Mouse (Mus musculus): ENCODE results near the gene Acp2. TPM values are rescaled to one million over a fixed set of nuclear protein-coding genes. Genes with fewer than 3 reads are reported as not detected.

Acp2 gene
- polyA plus RNA-seq, 1 experiment from 2014 or later: 26.5 TPM

DNA sequence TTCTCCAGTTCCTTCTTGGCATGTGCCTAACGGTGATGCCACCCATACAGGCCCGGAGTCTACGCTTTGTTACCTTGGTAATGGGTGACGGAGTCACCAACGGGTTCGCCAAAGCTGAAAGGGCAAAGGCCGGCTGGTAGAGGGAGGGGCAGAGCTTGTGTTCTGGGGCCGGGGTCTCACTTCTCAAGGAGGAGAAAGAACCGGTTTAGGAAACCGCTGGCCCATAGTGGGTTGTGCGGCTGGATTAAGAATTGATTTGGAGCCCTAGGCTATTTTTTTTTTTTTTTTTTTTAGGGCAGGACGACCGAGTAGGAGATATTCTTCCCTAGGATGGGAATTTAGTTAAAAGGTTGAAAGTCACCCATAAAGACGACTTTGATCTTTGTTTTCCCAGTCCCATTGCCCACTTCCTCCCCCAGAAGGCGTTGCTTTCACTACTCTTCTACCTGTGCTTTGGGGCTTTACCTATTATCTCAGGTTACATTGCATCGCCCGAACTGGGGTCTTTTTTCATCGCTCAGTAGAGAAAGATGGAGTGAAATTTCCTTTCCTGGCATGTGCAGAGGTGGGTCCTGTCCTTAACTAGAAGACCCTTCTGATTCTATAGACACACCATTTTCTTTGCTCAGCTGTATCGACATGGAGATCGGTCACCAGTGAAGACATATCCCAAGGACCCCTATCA is 429 bp downstream of the Acp2 start:
- peaks cover 24% of the 10 kb centered on the region for H3K36me3 ChIP-seq (ENCODE audit: control insufficient read depth, insufficient read depth, low read length)
- peaks cover 13% of the 10 kb centered on the region for H3K4me1 ChIP-seq (ENCODE audit: control insufficient read depth, insufficient read depth, low read length)
- H3K4me3 ChIP-seq (ENCODE audit: low read depth, low read length): peak overlapping the region; percentile 68
- H3K4me2 ChIP-seq (replicated peaks; ENCODE audit: low read depth, low read length): peak overlapping the region; percentile 72
- H3K9ac ChIP-seq (replicated peaks; ENCODE audit: low read depth, low read length): peak overlapping the region; percentile 57
- no peaks in the 10 kb centered on the region for H3K27me3 ChIP-seq (ENCODE audit: control insufficient read depth, insufficient read depth, low read length)
- H3K9me3 ChIP-seq (ENCODE audit: control insufficient read depth, low read depth, low read length): no peaks in the 10 kb centered on the region
- H3K27ac ChIP-seq (ENCODE audit: low read length): peak overlapping the region; percentile 35; the same call in 1 of the 2 replicates
- WGBS: 8% methylated on average over 20 of the region's 20 CpGs
- peak; percentile 54; the same call in 1 of the 2 replicates for ATAC-seq (ENCODE audit: insufficient number of reproducible peaks, insufficient read depth, low FRiP score, low read depth)

DNA sequence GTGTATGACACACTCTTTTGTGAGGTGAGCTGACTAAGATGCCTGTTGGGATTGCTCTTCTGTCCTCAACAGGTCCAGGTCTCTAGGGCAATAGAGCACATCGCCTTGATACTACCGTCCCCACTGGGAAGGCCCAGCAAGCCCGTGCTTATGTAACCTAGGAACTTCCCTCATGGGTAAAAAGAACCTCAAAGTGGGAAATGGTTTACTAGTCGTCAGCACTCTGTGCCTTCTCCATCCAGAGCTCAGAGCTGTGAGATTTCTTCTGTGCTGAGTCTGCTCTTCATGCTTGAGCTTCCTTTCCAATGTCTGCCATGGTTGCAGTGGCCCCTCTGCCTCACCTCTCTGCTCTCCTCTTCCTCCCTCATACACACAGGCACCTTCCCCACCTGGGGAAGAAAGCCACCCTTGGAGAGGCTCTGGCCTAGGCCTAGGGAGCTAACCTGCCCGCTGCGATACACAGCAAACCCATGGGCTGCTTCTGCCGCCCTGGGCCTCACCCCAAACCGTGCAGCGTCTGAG is 3.6 kb downstream of the Acp2 start:
- Histone ChIP-seq H3K27ac (ENCODE audit: low read length) (no peak overlapping the region), H3K36me3 (ENCODE audit: control insufficient read depth, insufficient read depth, low read length) (peaks cover 54% of the 10 kb centered on the region), H3K9ac (replicated peaks; ENCODE audit: low read depth, low read length) (no peak overlapping the region), H3K4me3 (ENCODE audit: low read depth, low read length) (no peak overlapping the region), H3K27me3 (ENCODE audit: control insufficient read depth, insufficient read depth, low read length) (no peaks in the 10 kb centered on the region), H3K9me3 (ENCODE audit: control insufficient read depth, low read depth, low read length) (no peaks in the 10 kb centered on the region), H3K4me1 (ENCODE audit: control insufficient read depth, insufficient read depth, low read length) (peaks cover 13% of the 10 kb centered on the region), H3K4me2 (replicated peaks; ENCODE audit: low read depth, low read length) (no peak overlapping the region)
- no peak for ATAC-seq (ENCODE audit: insufficient number of reproducible peaks, insufficient read depth, low FRiP score, low read depth)
- WGBS: 87% methylated on average over 9 of the region's 9 CpGs

DNA sequence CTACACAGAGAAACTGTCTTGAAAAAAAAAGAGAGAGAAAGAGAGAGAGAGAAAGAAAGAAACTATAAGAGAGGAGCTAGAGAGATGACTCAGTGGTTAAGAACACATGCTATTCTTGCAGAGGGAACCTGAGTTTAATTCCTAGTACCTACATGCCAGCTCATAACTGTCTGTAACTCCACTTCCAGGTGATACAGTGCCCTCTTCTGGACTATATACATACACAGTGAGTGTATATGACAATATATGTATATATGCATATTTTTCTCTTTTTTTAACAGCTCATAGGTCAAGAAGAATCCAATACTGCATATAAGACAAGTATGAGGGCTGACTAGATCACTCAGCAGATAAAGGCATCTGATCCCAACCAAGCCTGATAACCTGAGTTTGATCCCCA is 10.6 kb downstream of the Acp2 start:
- H3K27me3 ChIP-seq (ENCODE audit: control insufficient read depth, insufficient read depth, low read length): no peaks in the 10 kb centered on the region

DNA sequence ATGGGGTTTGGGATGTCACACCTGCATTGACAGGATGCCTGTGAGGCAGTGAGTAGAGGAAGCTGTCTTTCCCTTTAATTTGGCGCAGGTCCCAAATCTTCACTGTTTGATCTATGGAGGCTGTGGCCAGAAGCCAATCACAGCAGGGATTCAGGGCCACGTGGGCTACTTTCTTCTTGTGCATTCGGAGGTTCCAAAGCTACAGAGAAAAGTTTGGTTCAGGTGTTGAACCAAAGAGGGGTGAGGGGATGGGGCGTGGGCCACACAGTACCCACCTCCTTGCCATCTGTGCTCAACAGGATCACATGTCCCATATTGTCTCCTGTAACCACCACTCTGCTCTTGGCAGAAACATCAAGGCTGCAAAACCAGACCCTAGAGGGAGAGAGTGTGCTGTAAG is 14.3 kb downstream of the Acp2 start:
- ATAC-seq (ENCODE audit: insufficient number of reproducible peaks, insufficient read depth, low FRiP score, low read depth): no peak

More for the DNA sequence above, 10.6 kb downstream of the Acp2 start:
- Histone ChIP-seq H3K4me1 (ENCODE audit: control insufficient read depth, insufficient read depth, low read length) (no peaks in the 10 kb centered on the region), H3K4me3 (ENCODE audit: low read depth, low read length) (no peak overlapping the region), H3K4me2 (replicated peaks; ENCODE audit: low read depth, low read length) (no peak overlapping the region), H3K9ac (replicated peaks; ENCODE audit: low read depth, low read length) (no peak overlapping the region), H3K36me3 (ENCODE audit: control insufficient read depth, insufficient read depth, low read length) (peaks cover 42% of the 10 kb centered on the region), H3K9me3 (ENCODE audit: control insufficient read depth, low read depth, low read length) (no peaks in the 10 kb centered on the region), H3K27ac (ENCODE audit: low read length) (no peak overlapping the region)
- no peak for ATAC-seq (ENCODE audit: insufficient number of reproducible peaks, insufficient read depth, low FRiP score, low read depth)

DNA sequence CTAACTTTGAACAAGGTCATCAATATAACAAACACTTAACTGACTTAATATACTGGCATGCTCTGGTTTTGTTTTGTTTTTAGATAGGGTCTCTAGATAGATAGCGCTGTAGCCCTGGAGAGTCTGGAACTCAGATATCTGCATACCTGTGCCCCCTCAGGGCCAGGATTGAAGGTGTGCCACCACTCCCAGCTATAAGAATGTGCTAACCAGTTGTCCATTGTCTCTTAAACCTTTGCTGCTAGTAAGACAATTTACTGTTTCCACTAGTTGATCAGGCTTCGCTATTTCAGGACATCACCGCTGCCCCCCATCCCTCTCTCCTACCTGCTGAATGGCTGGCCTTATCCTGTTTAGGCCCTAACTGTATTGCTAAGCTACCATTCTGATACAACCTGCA is 17.8 kb downstream of the Acp2 start:
- no peaks in the 10 kb centered on the region for H3K36me3 ChIP-seq (ENCODE audit: control insufficient read depth, insufficient read depth, low read length)
- H3K9ac ChIP-seq (replicated peaks; ENCODE audit: low read depth, low read length): no peak overlapping the region
- ATAC-seq (ENCODE audit: insufficient number of reproducible peaks, insufficient read depth, low FRiP score, low read depth): no peak
- no peaks in the 10 kb centered on the region for H3K9me3 ChIP-seq (ENCODE audit: control insufficient read depth, low read depth, low read length)
- 94% methylated on average over 3 of the region's 3 CpGs for WGBS
- H3K4me2 ChIP-seq (replicated peaks; ENCODE audit: low read depth, low read length): no peak overlapping the region
- H3K4me1 ChIP-seq (ENCODE audit: control insufficient read depth, insufficient read depth, low read length): no peaks in the 10 kb centered on the region
- no peak overlapping the region for H3K27ac ChIP-seq (ENCODE audit: low read length)
- H3K27me3 ChIP-seq (ENCODE audit: control insufficient read depth, insufficient read depth, low read length): no peaks in the 10 kb centered on the region
- no peak overlapping the region for H3K4me3 ChIP-seq (ENCODE audit: low read depth, low read length)

More for the DNA sequence above, 14.3 kb downstream of the Acp2 start:
- Histone ChIP-seq H3K4me3 (ENCODE audit: low read depth, low read length) (no peak overlapping the region), H3K36me3 (ENCODE audit: control insufficient read depth, insufficient read depth, low read length) (peaks cover 14% of the 10 kb centered on the region), H3K9me3 (ENCODE audit: control insufficient read depth, low read depth, low read length) (no peaks in the 10 kb centered on the region), H3K27me3 (ENCODE audit: control insufficient read depth, insufficient read depth, low read length) (no peaks in the 10 kb centered on the region), H3K4me1 (ENCODE audit: control insufficient read depth, insufficient read depth, low read length) (no peaks in the 10 kb centered on the region), H3K9ac (replicated peaks; ENCODE audit: low read depth, low read length) (no peak overlapping the region), H3K4me2 (replicated peaks; ENCODE audit: low read depth, low read length) (no peak overlapping the region), H3K27ac (ENCODE audit: low read length) (no peak overlapping the region)
- 54% methylated on average over 4 of the region's 4 CpGs for WGBS

DNA sequence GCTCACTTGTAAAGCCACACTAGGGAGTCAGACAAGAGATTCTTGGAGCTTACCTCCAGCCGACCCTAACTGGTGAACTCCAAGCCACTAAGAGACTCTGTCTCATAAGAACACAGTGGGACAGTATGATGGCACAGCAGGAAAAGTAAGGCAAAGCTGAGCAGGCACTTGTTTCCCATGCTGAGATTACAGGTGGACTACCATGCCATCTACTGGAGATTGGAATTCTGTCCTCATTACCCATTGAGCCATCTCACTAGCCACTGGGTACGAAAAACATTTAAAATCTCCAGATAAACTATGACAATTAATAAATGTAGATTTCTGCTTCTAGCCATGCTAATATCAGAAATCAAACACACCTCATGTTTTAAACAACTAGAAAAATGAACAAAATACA is 20.9 kb downstream of the Acp2 start:
- no peaks in the 10 kb centered on the region for H3K27me3 ChIP-seq (ENCODE audit: control insufficient read depth, insufficient read depth, low read length)
- H3K4me2 ChIP-seq (replicated peaks; ENCODE audit: low read depth, low read length): no peak overlapping the region
- H3K36me3 ChIP-seq (ENCODE audit: control insufficient read depth, insufficient read depth, low read length): no peaks in the 10 kb centered on the region
- no peak overlapping the region for H3K27ac ChIP-seq (ENCODE audit: low read length)
- no peaks in the 10 kb centered on the region for H3K4me1 ChIP-seq (ENCODE audit: control insufficient read depth, insufficient read depth, low read length)
- no peak overlapping the region for H3K9ac ChIP-seq (replicated peaks; ENCODE audit: low read depth, low read length)
- H3K4me3 ChIP-seq (ENCODE audit: low read depth, low read length): no peak overlapping the region
- H3K9me3 ChIP-seq (ENCODE audit: control insufficient read depth, low read depth, low read length): no peaks in the 10 kb centered on the region
- 88% methylated on average over 2 of the region's 2 CpGs for WGBS
- ATAC-seq (ENCODE audit: insufficient number of reproducible peaks, insufficient read depth, low FRiP score, low read depth): no peak

DNA sequence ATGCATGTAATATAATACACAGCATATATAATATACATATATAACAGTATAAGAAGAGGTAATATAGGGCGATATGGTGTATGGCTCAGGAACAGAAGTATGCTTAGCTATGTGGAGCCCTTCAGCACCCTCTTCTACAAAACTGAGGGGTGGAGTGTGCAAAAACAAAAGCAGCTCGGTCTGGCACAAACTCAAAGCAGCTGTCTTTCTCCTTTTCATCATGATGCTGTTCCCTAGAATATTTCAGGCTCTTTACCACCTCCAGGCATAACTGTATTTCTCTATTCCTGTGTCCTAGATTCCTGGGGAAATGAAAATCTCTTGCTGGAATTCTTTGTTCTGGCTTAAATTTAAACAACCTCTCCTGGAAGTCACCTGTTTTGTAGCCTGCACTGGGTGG is 27.1 kb downstream of the Acp2 start:
- Histone ChIP-seq H3K27me3 (ENCODE audit: control insufficient read depth, insufficient read depth, low read length) (no peaks in the 10 kb centered on the region), H3K4me2 (replicated peaks; ENCODE audit: low read depth, low read length) (no peak overlapping the region), H3K27ac (ENCODE audit: low read length) (no peak overlapping the region), H3K4me1 (ENCODE audit: control insufficient read depth, insufficient read depth, low read length) (no peaks in the 10 kb centered on the region), H3K9ac (replicated peaks; ENCODE audit: low read depth, low read length) (no peak overlapping the region), H3K9me3 (ENCODE audit: control insufficient read depth, low read depth, low read length) (no peaks in the 10 kb centered on the region), H3K4me3 (ENCODE audit: low read depth, low read length) (no peak overlapping the region), H3K36me3 (ENCODE audit: control insufficient read depth, insufficient read depth, low read length) (no peaks in the 10 kb centered on the region; the same call in 1 of the 2 replicates)
- 85% methylated on average over 2 of the region's 2 CpGs for WGBS
- no peak for ATAC-seq (ENCODE audit: insufficient number of reproducible peaks, insufficient read depth, low FRiP score, low read depth)

DNA sequence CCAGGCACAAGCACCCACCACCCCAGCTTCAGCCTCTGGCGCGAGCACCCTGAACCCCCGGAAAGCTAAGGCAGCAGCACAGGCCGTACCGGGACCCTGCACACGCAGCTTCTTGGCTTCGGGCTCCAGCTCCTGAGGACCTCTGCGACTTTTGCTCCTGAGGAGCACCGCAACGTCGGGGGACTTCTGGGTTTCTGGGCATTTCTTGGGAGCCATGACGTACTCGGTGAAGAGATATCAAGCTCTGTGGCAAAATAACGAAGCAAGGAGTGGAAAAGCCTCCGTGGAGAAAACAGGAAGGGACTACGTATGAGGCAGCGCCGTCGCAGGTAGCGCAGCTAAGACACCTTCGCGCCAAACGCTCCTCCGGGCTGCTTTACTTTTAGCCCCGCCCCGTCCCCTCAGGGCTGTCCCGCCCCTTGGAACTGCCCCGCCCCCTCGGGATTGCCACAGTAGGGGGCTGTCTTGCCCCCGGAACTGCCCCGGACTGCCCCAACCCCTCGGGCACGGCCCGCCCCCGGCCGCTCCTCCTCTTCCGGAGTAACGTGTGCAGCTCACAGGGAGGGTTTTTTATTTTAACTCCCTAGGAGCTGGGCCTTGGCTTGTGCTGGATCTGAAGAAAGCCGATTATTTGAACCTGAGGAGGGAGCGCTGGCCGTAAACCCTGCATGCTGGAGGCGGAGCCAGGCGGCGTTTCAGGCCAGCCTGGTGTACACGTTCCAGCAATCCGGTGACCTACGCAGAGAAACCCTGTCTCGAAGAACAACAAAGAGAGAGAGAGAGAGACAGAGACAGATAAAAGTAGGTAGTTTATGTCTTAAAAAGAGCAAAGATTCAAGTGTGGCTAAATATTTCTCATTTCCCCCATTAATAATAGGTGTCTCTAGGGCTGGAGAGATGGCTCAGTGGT is 34.2 kb downstream of the Acp2 start, which contains the start of gene Ddb2:
Ddb2 (minus strand) TSS at position 382 of the 910 bp plus-strand sequence.
- WGBS: under 1% methylated on average over 48 of the region's 48 CpGs

More for the DNA sequence above, 34.2 kb downstream of the Acp2 start, which contains the start of gene Ddb2:
- no peaks in the 10 kb centered on the region for H3K9me3 ChIP-seq (ENCODE audit: control insufficient read depth, low read depth, low read length)
- ATAC-seq (ENCODE audit: insufficient number of reproducible peaks, insufficient read depth, low FRiP score, low read depth): peak; percentile 99
- peak within 1 kb of the TSS; percentile 91 for H3K27ac ChIP-seq (ENCODE audit: low read length)
- no peaks in the 10 kb centered on the region; the same call in 1 of the 2 replicates for H3K36me3 ChIP-seq (ENCODE audit: control insufficient read depth, insufficient read depth, low read length)
- peak within 1 kb of the TSS; percentile 62 for H3K4me2 ChIP-seq (replicated peaks; ENCODE audit: low read depth, low read length)
- H3K4me1 ChIP-seq (ENCODE audit: control insufficient read depth, insufficient read depth, low read length): no peaks in the 10 kb centered on the region
- no peaks in the 10 kb centered on the region for H3K27me3 ChIP-seq (ENCODE audit: control insufficient read depth, insufficient read depth, low read length)
- H3K4me3 ChIP-seq (ENCODE audit: low read depth, low read length): peak within 1 kb of the TSS; percentile 55
- peak within 1 kb of the TSS; percentile 39 for H3K9ac ChIP-seq (replicated peaks; ENCODE audit: low read depth, low read length)
